Mouse (Mus musculus): ENCODE results near the gene Ddhd1. TPM values are rescaled to one million over a fixed set of nuclear protein-coding genes. Genes with fewer than 3 reads are reported as not detected.

Gene Ddhd1
- polyA plus RNA-seq, 1 experiment from 2014 or later: 18.6 TPM

- no peaks in the 10 kb centered on the region for H3K9me3 ChIP-seq (ENCODE audit: control insufficient read depth, low read length)
- H3K27me3 ChIP-seq (replicated peaks; ENCODE audit: control insufficient read depth, insufficient read depth, low read length): no peaks in the 10 kb centered on the region
- no peak overlapping the region for H3K27ac ChIP-seq (ENCODE audit: low read depth, low read length)
- no peak overlapping the region for H3K4me2 ChIP-seq (ENCODE audit: low read length)
- ATAC-seq: no peak
- no peak overlapping the region for H3K4me3 ChIP-seq (ENCODE audit: low read length)
- peaks cover 21% of the 10 kb centered on the region for H3K4me1 ChIP-seq (ENCODE audit: control insufficient read depth, insufficient read depth, low read depth, low read length)
- no peaks in the 10 kb centered on the region for H3K36me3 ChIP-seq (ENCODE audit: control insufficient read depth, insufficient read depth, low read length)
- WGBS: 84% methylated on average over 3 of the region's 3 CpGs
- H3K9ac ChIP-seq (ENCODE audit: low read depth, low read length): no peak overlapping the region
These were observed 9.8 kb downstream of the Ddhd1 start for GRCm38 (mm10) chr14:45648144-45648543.

DNA sequence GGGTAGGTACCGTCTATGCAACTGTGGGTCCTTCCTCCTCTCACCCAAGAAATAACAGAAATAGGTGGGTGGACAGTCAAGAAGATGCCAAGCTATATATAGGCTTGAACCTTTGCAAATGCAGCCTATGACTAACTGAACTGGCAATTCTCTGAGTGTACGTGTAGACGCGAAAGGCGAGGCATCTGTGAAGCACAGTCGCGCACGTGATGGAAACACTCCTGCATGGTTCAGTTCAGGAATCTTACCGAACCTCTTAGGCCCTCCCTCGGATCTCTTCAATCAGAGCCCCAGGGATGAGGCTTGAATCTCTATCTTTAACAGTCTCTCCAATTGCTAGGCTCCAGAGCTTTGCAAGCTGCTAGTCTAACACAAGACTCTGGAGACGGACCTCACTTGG lies 10.3 kb downstream of the Ddhd1 start:
- no peak overlapping the region for H3K4me3 ChIP-seq (ENCODE audit: low read length)
- WGBS: 96% methylated on average over 11 of the region's 11 CpGs
- no peak overlapping the region for H3K4me2 ChIP-seq (ENCODE audit: low read length)
- no peak overlapping the region for H3K27ac ChIP-seq (ENCODE audit: low read depth, low read length)
- H3K9me3 ChIP-seq (ENCODE audit: control insufficient read depth, low read length): no peaks in the 10 kb centered on the region
- H3K9ac ChIP-seq (ENCODE audit: low read depth, low read length): no peak overlapping the region
- H3K27me3 ChIP-seq (replicated peaks; ENCODE audit: control insufficient read depth, insufficient read depth, low read length): no peaks in the 10 kb centered on the region
- ATAC-seq: no peak
- peaks cover 19% of the 10 kb centered on the region for H3K4me1 ChIP-seq (ENCODE audit: control insufficient read depth, insufficient read depth, low read depth, low read length)
- H3K36me3 ChIP-seq (ENCODE audit: control insufficient read depth, insufficient read depth, low read length): no peaks in the 10 kb centered on the region

DNA sequence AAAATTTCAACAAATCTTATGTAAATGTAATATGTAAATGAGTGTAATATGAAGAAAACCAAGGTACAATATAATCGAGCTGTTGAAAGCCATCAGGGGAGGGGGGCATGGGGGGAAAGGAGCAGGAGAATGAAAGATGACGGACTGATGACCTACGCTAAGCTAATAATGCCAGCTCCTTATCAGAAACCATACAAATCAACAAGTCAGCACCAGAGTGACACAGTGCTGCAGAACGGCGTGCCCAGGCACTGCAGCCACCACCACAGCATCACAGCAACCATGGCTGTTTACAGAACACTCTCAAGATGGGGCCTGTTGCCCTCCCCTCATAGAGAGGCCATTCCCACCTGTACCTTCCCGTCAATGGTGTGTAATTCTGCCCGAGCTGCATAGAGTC lies 10.8 kb downstream of the Ddhd1 start:
- no peak overlapping the region for H3K4me2 ChIP-seq (ENCODE audit: low read length)
- H3K4me1 ChIP-seq (ENCODE audit: control insufficient read depth, insufficient read depth, low read depth, low read length): peaks cover 22% of the 10 kb centered on the region
- H3K36me3 ChIP-seq (ENCODE audit: control insufficient read depth, insufficient read depth, low read length): no peaks in the 10 kb centered on the region
- H3K9ac ChIP-seq (ENCODE audit: low read depth, low read length): no peak overlapping the region
- no peaks in the 10 kb centered on the region for H3K27me3 ChIP-seq (replicated peaks; ENCODE audit: control insufficient read depth, insufficient read depth, low read length)
- ATAC-seq: no peak
- H3K27ac ChIP-seq (ENCODE audit: low read depth, low read length): no peak overlapping the region
- H3K9me3 ChIP-seq (ENCODE audit: control insufficient read depth, low read length): no peaks in the 10 kb centered on the region
- H3K4me3 ChIP-seq (ENCODE audit: low read length): no peak overlapping the region
- WGBS: 84% methylated on average over 7 of the region's 7 CpGs

- H3K9ac ChIP-seq (ENCODE audit: low read depth, low read length): no peak overlapping the region; the same call in 1 of the 2 replicates
- peaks cover 21% of the 10 kb centered on the region for H3K4me1 ChIP-seq (ENCODE audit: control insufficient read depth, insufficient read depth, low read depth, low read length)
- H3K27me3 ChIP-seq (replicated peaks; ENCODE audit: control insufficient read depth, insufficient read depth, low read length): no peaks in the 10 kb centered on the region
- peak overlapping the region; percentile 75 for H3K27ac ChIP-seq (ENCODE audit: low read depth, low read length)
- no peaks in the 10 kb centered on the region for H3K36me3 ChIP-seq (ENCODE audit: control insufficient read depth, insufficient read depth, low read length)
- no peaks in the 10 kb centered on the region for H3K9me3 ChIP-seq (ENCODE audit: control insufficient read depth, low read length)
- H3K4me3 ChIP-seq (ENCODE audit: low read length): no peak overlapping the region
- ATAC-seq: no peak
- peak overlapping the region; percentile 37; the same call in 1 of the 2 replicates for H3K4me2 ChIP-seq (ENCODE audit: low read length)
- 55% methylated on average over 1 of the region's 1 CpGs for WGBS
These were observed 13.2 kb downstream of the Ddhd1 start for GRCm38 (mm10) chr14:45644786-45645185.

DNA sequence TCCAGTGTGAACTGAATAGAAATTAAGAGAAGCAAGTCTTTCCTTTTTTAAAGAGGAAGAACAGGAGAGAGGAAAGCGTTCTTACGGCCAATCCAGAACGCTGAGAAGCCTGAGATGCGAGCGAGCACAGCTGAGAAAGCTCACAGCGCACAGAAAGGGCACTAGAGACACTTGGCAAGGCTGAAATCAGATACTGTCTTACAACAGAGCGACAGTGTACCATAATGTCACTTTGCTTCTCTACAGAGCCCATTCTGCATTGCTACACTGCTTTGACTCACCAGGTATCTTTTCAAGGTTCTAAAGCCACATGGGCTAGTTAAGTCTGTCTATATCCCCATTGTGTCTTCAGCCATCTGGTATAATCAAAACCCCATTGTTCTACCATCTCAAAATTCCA lies 13.7 kb downstream of the Ddhd1 start:
- Histone ChIP-seq H3K4me3 (ENCODE audit: low read length) (no peak overlapping the region), H3K27me3 (replicated peaks; ENCODE audit: control insufficient read depth, insufficient read depth, low read length) (no peaks in the 10 kb centered on the region), H3K4me1 (ENCODE audit: control insufficient read depth, insufficient read depth, low read depth, low read length) (peaks cover 21% of the 10 kb centered on the region), H3K36me3 (ENCODE audit: control insufficient read depth, insufficient read depth, low read length) (no peaks in the 10 kb centered on the region), H3K27ac (ENCODE audit: low read depth, low read length) (peak overlapping the region; percentile 75), H3K9ac (ENCODE audit: low read depth, low read length) (no peak overlapping the region), H3K9me3 (ENCODE audit: control insufficient read depth, low read length) (no peaks in the 10 kb centered on the region), H3K4me2 (ENCODE audit: low read length) (peak overlapping the region; percentile 37)
- 37% methylated on average over 7 of the region's 7 CpGs for WGBS
- 0 out of 2 replicates have a peak, but pooled peaks have one; percentile 24 for ATAC-seq

DNA sequence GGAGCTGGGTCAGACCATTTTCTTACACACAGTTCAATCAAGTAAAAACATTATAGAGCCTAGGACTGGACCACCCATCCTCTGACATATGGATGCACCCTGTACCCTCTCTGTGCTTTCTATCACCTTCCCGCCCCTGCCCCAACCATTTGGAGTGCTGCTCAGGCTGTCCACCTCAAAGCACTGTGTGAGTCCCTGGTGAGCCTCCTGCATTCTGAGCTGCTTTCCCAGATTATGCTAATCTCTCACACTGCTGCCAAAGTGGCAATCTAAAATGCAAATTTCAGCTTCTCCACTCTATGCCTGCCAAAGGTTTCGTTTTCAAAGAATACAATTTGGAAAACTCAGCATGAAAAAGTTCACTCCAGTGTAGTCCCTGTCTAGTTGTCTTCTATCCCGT lies 14.5 kb downstream of the Ddhd1 start:
- Histone ChIP-seq H3K4me2 (ENCODE audit: low read length) (peak overlapping the region; percentile 37), H3K4me3 (ENCODE audit: low read length) (peak overlapping the region; percentile 5; the same call in 1 of the 2 replicates), H3K36me3 (ENCODE audit: control insufficient read depth, insufficient read depth, low read length) (no peaks in the 10 kb centered on the region), H3K27ac (ENCODE audit: low read depth, low read length) (0 out of 2 replicates have a peak overlapping the region, but pooled peaks have one; percentile 45), H3K27me3 (replicated peaks; ENCODE audit: control insufficient read depth, insufficient read depth, low read length) (no peaks in the 10 kb centered on the region), H3K9ac (ENCODE audit: low read depth, low read length) (no peak overlapping the region), H3K9me3 (ENCODE audit: control insufficient read depth, low read length) (no peaks in the 10 kb centered on the region), H3K4me1 (ENCODE audit: control insufficient read depth, insufficient read depth, low read depth, low read length) (peaks cover 21% of the 10 kb centered on the region)
- ATAC-seq: peak; percentile 76
- WGBS: 18% methylated on average over 3 of the region's 3 CpGs

- no peak overlapping the region for H3K4me3 ChIP-seq (ENCODE audit: low read length)
- H3K4me2 ChIP-seq (ENCODE audit: low read length): no peak overlapping the region
- no peaks in the 10 kb centered on the region for H3K9me3 ChIP-seq (ENCODE audit: control insufficient read depth, low read length)
- ATAC-seq: no peak
- H3K36me3 ChIP-seq (ENCODE audit: control insufficient read depth, insufficient read depth, low read length): no peaks in the 10 kb centered on the region
- WGBS: 62% methylated on average over 5 of the region's 5 CpGs
- H3K4me1 ChIP-seq (ENCODE audit: control insufficient read depth, insufficient read depth, low read depth, low read length): peaks cover 21% of the 10 kb centered on the region
- no peak overlapping the region for H3K9ac ChIP-seq (ENCODE audit: low read depth, low read length)
- no peaks in the 10 kb centered on the region for H3K27me3 ChIP-seq (replicated peaks; ENCODE audit: control insufficient read depth, insufficient read depth, low read length)
- no peak overlapping the region for H3K27ac ChIP-seq (ENCODE audit: low read depth, low read length)
These were observed 15.1 kb downstream of the Ddhd1 start for GRCm38 (mm10) chr14:45642795-45643194.

- Histone ChIP-seq H3K27ac (ENCODE audit: low read depth, low read length) (peak overlapping the region; percentile 55), H3K36me3 (ENCODE audit: control insufficient read depth, insufficient read depth, low read length) (no peaks in the 10 kb centered on the region), H3K27me3 (replicated peaks; ENCODE audit: control insufficient read depth, insufficient read depth, low read length) (no peaks in the 10 kb centered on the region), H3K4me3 (ENCODE audit: low read length) (no peak overlapping the region), H3K4me1 (ENCODE audit: control insufficient read depth, insufficient read depth, low read depth, low read length) (peaks cover 21% of the 10 kb centered on the region), H3K9me3 (ENCODE audit: control insufficient read depth, low read length) (no peaks in the 10 kb centered on the region), H3K4me2 (ENCODE audit: low read length) (no peak overlapping the region), H3K9ac (ENCODE audit: low read depth, low read length) (peak overlapping the region; percentile 31)
- WGBS: 71% methylated on average over 9 of the region's 9 CpGs
- no peak for ATAC-seq
These were observed 15.7 kb downstream of the Ddhd1 start for GRCm38 (mm10) chr14:45642217-45642616.

- 69% methylated on average over 5 of the region's 5 CpGs for WGBS
- ATAC-seq: no peak
These were observed 19.2 kb downstream of the Ddhd1 start for GRCm38 (mm10) chr14:45638717-45639116.

DNA sequence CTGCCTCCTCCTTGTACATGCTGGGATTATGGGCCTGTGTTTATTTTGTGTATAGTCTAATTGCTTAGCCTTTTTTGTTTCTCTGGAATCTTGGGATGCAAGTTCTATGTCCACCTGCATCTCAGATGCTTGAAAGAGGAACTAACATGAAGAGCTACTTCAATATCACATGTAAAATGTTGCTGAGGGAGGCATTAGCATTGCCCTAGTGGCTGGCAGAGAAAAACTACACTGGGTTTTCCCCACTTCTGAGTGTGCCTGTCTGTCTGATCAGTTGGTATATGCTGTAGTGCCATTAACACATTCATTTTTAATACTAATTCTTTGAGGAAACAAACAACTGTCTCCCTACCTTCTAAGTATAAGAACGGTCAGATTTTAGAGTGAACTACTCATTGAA lies 22.4 kb downstream of the Ddhd1 start:
- Histone ChIP-seq H3K27me3 (replicated peaks; ENCODE audit: control insufficient read depth, insufficient read depth, low read length) (no peaks in the 10 kb centered on the region), H3K4me3 (ENCODE audit: low read length) (no peak overlapping the region), H3K9me3 (ENCODE audit: control insufficient read depth, low read length) (no peaks in the 10 kb centered on the region), H3K27ac (ENCODE audit: low read depth, low read length) (no peak overlapping the region), H3K36me3 (ENCODE audit: control insufficient read depth, insufficient read depth, low read length) (no peaks in the 10 kb centered on the region), H3K4me2 (ENCODE audit: low read length) (no peak overlapping the region), H3K4me1 (ENCODE audit: control insufficient read depth, insufficient read depth, low read depth, low read length) (no peaks in the 10 kb centered on the region; the same call in 1 of the 2 replicates), H3K9ac (ENCODE audit: low read depth, low read length) (no peak overlapping the region)
- no peak for ATAC-seq
- WGBS: 100% methylated on average over 1 of the region's 1 CpGs

More at GRCm38 (mm10) chr14:45638717-45639116, 19.2 kb downstream of the Ddhd1 start:
- no peaks in the 10 kb centered on the region for H3K27me3 ChIP-seq (replicated peaks; ENCODE audit: control insufficient read depth, insufficient read depth, low read length)
- peaks cover 9% of the 10 kb centered on the region for H3K4me1 ChIP-seq (ENCODE audit: control insufficient read depth, insufficient read depth, low read depth, low read length)
- H3K27ac ChIP-seq (ENCODE audit: low read depth, low read length): no peak overlapping the region
- H3K36me3 ChIP-seq (ENCODE audit: control insufficient read depth, insufficient read depth, low read length): no peaks in the 10 kb centered on the region
- H3K4me3 ChIP-seq (ENCODE audit: low read length): no peak overlapping the region
- H3K9me3 ChIP-seq (ENCODE audit: control insufficient read depth, low read length): no peaks in the 10 kb centered on the region
- H3K4me2 ChIP-seq (ENCODE audit: low read length): no peak overlapping the region
- H3K9ac ChIP-seq (ENCODE audit: low read depth, low read length): no peak overlapping the region
